Mouse (Mus musculus): Measurements from ENCODE around the gene Olfr215. TPM values are rescaled to one million over a fixed set of nuclear protein-coding genes. Genes with fewer than 3 reads are reported as not detected.
A peak's percentile ranks its signal among the peaks of the same experiment; 100 is the strongest.
"Not testable (repeated sequence)": the region's sequence is repeated elsewhere in the genome, so short reads cannot be mapped to it uniquely, and the experiment has no call there.

The Olfr215 gene
- polyA plus RNA-seq, 1 experiment from 2014 or later: not detected

DNA sequence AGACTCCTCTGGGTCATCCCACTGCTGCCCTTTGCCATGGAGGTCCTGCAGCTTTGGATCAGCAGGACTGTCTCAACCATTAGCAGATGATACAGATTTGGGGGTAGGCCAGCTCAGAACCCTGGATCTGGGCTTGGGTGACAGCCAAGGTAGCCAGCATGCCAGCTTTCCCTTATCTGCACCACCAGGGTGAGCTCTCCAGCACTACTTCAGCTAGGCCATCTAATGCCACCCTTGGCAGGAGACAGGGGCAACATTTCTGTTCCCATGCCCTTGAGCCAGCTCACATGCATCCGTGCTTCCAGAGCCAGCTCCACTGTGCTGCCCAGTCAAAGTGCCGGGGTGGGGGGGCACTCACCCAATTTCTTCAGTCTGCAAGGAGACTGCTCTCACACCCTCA is 31.7 kb upstream of the Olfr215 start:
- Histone ChIP-seq H3K27ac (ENCODE audit: low read depth, low read length) (no peak overlapping the region), H3K4me2 (no peak overlapping the region), H3K27me3 (replicated peaks; ENCODE audit: control insufficient read depth, insufficient read depth, low read length) (no peaks in the 10 kb centered on the region), H3K36me3 (ENCODE audit: control insufficient read depth, insufficient read depth, low read length) (no peaks in the 10 kb centered on the region), H3K9me3 (ENCODE audit: control insufficient read depth, low read length) (no peaks in the 10 kb centered on the region), H3K9ac (ENCODE audit: low read depth, low read length) (no peak overlapping the region), H3K4me1 (replicated peaks; ENCODE audit: control insufficient read depth, insufficient read depth, low read length) (no peaks in the 10 kb centered on the region), H3K4me3 (ENCODE audit: low read depth, low read length) (no peak overlapping the region)
- ATAC-seq (replicated peaks; ENCODE audit: low FRiP score) (no peak), DNase-seq (ENCODE audit: low spot score) (no peak)
- WGBS: 70% methylated on average over 2 of the region's 2 CpGs

DNA sequence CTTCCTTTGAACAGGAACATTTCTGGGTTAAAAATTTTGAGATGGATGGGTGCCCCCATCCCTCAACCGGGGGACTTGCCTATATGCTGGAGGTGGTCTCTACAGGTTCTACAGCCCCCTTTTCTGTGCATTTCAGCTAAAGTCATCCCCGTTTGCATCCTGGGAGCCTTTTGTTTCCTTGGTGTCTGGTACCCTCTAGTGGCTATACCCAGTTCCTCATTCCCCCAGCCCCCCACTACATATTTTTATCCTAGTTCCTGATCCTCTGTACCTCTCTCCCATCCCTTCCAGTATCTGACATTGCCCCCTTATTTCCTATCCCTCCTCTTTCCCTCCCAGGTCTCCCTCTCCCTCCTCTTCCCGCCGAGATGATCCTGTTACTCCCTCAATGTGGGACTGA is 23.2 kb upstream of the Olfr215 start:
- 43% methylated on average over 4 of the region's 4 CpGs for WGBS
- Histone ChIP-seq H3K9ac (ENCODE audit: low read depth, low read length) (no peak overlapping the region), H3K4me2 (no peak overlapping the region), H3K4me1 (replicated peaks; ENCODE audit: control insufficient read depth, insufficient read depth, low read length) (no peaks in the 10 kb centered on the region), H3K27ac (ENCODE audit: low read depth, low read length) (no peak overlapping the region), H3K9me3 (ENCODE audit: control insufficient read depth, low read length) (no peaks in the 10 kb centered on the region), H3K4me3 (ENCODE audit: low read depth, low read length) (no peak overlapping the region), H3K36me3 (ENCODE audit: control insufficient read depth, insufficient read depth, low read length) (no peaks in the 10 kb centered on the region), H3K27me3 (replicated peaks; ENCODE audit: control insufficient read depth, insufficient read depth, low read length) (no peaks in the 10 kb centered on the region)
- DNase-seq (ENCODE audit: low spot score) (no peak), ATAC-seq (replicated peaks; ENCODE audit: low FRiP score) (no peak)

DNA sequence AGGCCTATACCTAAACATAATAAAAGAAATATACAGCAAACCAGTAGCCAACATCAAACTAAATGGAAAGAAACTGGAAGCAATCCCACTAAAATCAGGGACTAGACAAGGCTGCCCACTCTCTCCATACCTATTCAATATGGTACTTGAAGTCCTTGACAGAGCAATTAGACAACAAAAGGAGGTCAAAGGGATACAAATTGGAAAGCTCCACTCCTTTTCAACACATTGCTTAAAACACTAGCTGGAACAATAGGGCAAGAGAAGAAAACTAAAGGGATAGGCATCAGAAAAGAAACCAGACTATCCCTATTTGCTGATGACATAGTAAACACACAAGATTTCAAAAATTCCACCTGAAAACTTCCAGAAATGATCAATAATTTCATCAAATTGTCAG is 17.0 kb upstream of the Olfr215 start:
- not testable (repeated sequence) for DNase-seq (ENCODE audit: low spot score); H3K27ac ChIP-seq (ENCODE audit: low read depth, low read length); ATAC-seq (replicated peaks; ENCODE audit: low FRiP score); H3K36me3 ChIP-seq (ENCODE audit: control insufficient read depth, insufficient read depth, low read length); H3K4me2 ChIP-seq; H3K4me1 ChIP-seq (replicated peaks; ENCODE audit: control insufficient read depth, insufficient read depth, low read length); H3K27me3 ChIP-seq (replicated peaks; ENCODE audit: control insufficient read depth, insufficient read depth, low read length); H3K4me3 ChIP-seq (ENCODE audit: low read depth, low read length); H3K9ac ChIP-seq (ENCODE audit: low read depth, low read length); H3K9me3 ChIP-seq (ENCODE audit: control insufficient read depth, low read length)

DNA sequence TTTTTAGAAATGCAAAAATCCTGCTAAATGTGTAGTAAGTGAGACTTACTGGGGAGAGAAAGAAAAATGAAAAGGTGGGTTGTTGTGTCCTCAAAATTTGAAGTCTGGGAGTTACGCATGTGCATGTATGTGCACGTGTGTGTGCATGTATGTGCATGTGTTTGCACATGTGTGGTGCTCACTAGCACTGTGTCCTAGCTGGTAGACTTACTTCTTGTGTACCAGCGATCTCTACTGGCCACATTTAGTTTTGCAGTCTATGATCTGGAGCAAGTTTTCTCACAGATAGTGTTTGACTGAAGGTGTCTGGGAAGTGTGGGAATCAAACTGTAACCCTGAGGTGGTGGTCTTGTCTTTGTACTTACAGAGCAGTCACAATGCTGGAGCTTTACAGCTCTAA is 14.2 kb downstream of the Olfr215 start:
- WGBS: 17% methylated on average over 3 of the region's 3 CpGs
- H3K4me2 ChIP-seq: no peak overlapping the region
- H3K4me1 ChIP-seq (replicated peaks; ENCODE audit: control insufficient read depth, insufficient read depth, low read length): no peaks in the 10 kb centered on the region
- H3K27ac ChIP-seq (ENCODE audit: low read depth, low read length): no peak overlapping the region
- no peak overlapping the region for H3K4me3 ChIP-seq (ENCODE audit: low read depth, low read length)
- DNase-seq (ENCODE audit: low spot score) (no peak), ATAC-seq (replicated peaks; ENCODE audit: low FRiP score) (peak; percentile 57; the same call in 1 of the 2 replicates)
- no peaks in the 10 kb centered on the region for H3K36me3 ChIP-seq (ENCODE audit: control insufficient read depth, insufficient read depth, low read length)
- H3K27me3 ChIP-seq (replicated peaks; ENCODE audit: control insufficient read depth, insufficient read depth, low read length): no peaks in the 10 kb centered on the region
- no peak overlapping the region for H3K9ac ChIP-seq (ENCODE audit: low read depth, low read length)
- no peaks in the 10 kb centered on the region for H3K9me3 ChIP-seq (ENCODE audit: control insufficient read depth, low read length)

DNA sequence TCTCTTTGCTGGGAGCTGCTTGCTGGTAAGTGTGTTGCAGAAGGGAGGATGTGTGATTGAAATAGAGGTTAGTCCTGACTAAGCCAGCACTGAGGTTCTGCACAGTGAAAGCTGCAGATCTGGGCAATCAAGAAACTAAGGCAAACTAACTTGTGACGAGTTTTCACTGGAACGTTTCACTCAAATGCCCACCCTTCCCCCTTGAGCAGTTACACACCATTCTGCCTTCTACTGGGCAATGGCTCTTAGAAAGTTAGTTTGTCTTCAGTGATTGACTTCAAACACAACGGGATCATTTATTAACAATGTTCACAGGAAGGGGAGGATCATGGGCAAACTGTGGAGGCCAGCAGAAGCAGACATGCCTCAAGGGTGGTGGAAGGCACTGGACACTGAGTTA is 29.0 kb downstream of the Olfr215 start:
- no peaks in the 10 kb centered on the region for H3K4me1 ChIP-seq (replicated peaks; ENCODE audit: control insufficient read depth, insufficient read depth, low read length)
- ATAC-seq (replicated peaks; ENCODE audit: low FRiP score): no peak
- H3K36me3 ChIP-seq (ENCODE audit: control insufficient read depth, insufficient read depth, low read length): no peaks in the 10 kb centered on the region
- H3K4me2 ChIP-seq: no peak overlapping the region
- no peaks in the 10 kb centered on the region for H3K27me3 ChIP-seq (replicated peaks; ENCODE audit: control insufficient read depth, insufficient read depth, low read length)
- DNase-seq (ENCODE audit: low spot score): no peak
- no peaks in the 10 kb centered on the region for H3K9me3 ChIP-seq (ENCODE audit: control insufficient read depth, low read length)
- no peak overlapping the region for H3K27ac ChIP-seq (ENCODE audit: low read depth, low read length)
- no peak overlapping the region for H3K9ac ChIP-seq (ENCODE audit: low read depth, low read length)
- WGBS: 66% methylated on average over 3 of the region's 3 CpGs
- no peak overlapping the region for H3K4me3 ChIP-seq (ENCODE audit: low read depth, low read length)

DNA sequence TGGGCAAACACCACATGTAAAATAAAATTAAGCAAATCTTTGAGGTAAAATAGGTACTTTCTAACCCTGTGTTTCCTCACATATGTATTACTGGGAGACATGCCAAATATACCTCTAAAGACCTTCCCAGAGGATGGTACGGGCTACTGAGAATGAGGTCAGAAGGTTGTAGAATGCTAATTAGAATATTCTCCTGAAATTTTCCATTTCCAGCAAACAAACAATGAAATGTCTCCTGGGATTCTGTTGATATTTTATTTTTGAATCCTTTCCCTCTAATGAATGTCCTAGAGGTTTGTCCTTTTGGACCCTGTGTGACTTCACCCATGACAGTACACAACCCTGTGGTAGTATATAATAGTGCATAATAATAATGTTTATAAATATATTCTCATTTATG is 30.1 kb downstream of the Olfr215 start, which contains the start of gene Olfr214:
Gene Olfr214 (plus strand): TSS at position 301 of the 400 bp plus-strand sequence.
- DNase-seq (ENCODE audit: low spot score): no peak
- no peaks in the 10 kb centered on the region for H3K27me3 ChIP-seq (replicated peaks; ENCODE audit: control insufficient read depth, insufficient read depth, low read length)
- ATAC-seq (replicated peaks; ENCODE audit: low FRiP score): no peak
- no peak within 1 kb of the TSS for H3K4me2 ChIP-seq
- no peaks in the 10 kb centered on the region for H3K4me1 ChIP-seq (replicated peaks; ENCODE audit: control insufficient read depth, insufficient read depth, low read length)
- 84% methylated on average over 1 of the region's 1 CpGs for WGBS
- no peak within 1 kb of the TSS for H3K4me3 ChIP-seq (ENCODE audit: low read depth, low read length)
- no peaks in the 10 kb centered on the region for H3K9me3 ChIP-seq (ENCODE audit: control insufficient read depth, low read length)
- H3K27ac ChIP-seq (ENCODE audit: low read depth, low read length): no peak within 1 kb of the TSS
- no peaks in the 10 kb centered on the region for H3K36me3 ChIP-seq (ENCODE audit: control insufficient read depth, insufficient read depth, low read length)
- H3K9ac ChIP-seq (ENCODE audit: low read depth, low read length): no peak within 1 kb of the TSS

DNA sequence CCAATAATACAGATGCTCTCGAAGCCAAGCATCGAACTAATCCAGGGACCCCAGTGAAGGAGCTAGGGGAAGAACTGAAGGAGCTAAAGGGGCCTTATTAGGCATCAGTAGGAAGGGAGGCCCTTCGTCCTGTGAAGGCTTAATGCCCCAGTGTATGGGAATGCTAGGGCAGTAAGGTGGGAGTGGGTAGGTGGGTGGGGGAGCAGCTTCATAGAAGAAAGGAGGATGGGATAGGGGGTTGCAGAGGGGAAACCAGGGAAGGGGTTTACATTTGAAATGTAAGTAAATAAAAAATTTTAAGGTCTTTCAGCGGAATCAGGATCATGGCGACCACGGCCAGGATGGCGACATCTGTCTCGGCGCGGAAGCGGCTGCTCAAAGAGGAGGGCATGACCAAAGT is 33.2 kb downstream of the Olfr215 start, which contains the start of gene Gm5580:
Gene Gm5580 (plus strand): TSS at position 301 of the 400 bp plus-strand sequence.
- H3K9me3 ChIP-seq (ENCODE audit: control insufficient read depth, low read length); H3K36me3 ChIP-seq (ENCODE audit: control insufficient read depth, insufficient read depth, low read length); H3K4me2 ChIP-seq; H3K4me3 ChIP-seq (ENCODE audit: low read depth, low read length); H3K9ac ChIP-seq (ENCODE audit: low read depth, low read length); ATAC-seq (replicated peaks; ENCODE audit: low FRiP score); H3K27me3 ChIP-seq (replicated peaks; ENCODE audit: control insufficient read depth, insufficient read depth, low read length); H3K27ac ChIP-seq (ENCODE audit: low read depth, low read length); H3K4me1 ChIP-seq (replicated peaks; ENCODE audit: control insufficient read depth, insufficient read depth, low read length); DNase-seq (ENCODE audit: low spot score): not testable (repeated sequence)
- WGBS: 87% methylated on average over 11 of the region's 11 CpGs

DNA sequence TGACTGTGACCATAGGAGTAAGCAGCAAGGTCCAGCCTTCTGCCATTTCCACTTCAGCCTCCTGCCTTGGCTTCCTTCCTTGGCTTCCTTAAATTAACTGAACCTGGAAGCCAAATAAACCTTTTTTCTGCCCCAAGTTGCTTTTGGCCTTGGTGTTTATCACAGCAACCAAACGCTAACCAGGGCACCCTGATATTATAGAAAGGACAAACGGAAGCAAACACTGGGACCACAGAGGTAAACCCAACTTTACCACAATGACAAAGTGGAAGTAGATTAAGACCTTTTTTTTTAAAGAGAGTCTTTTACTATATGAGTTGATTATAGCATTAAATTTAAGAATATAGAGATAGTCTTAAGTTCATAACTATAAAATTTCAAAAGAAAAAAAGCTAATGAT is 41.5 kb downstream of the Olfr215 start:
- ATAC-seq (replicated peaks; ENCODE audit: low FRiP score): no peak
- no peaks in the 10 kb centered on the region for H3K36me3 ChIP-seq (ENCODE audit: control insufficient read depth, insufficient read depth, low read length)
- no peaks in the 10 kb centered on the region for H3K9me3 ChIP-seq (ENCODE audit: control insufficient read depth, low read length)
- WGBS: 59% methylated on average over 2 of the region's 2 CpGs
- H3K27me3 ChIP-seq (replicated peaks; ENCODE audit: control insufficient read depth, insufficient read depth, low read length): no peaks in the 10 kb centered on the region
- H3K4me3 ChIP-seq (ENCODE audit: low read depth, low read length): no peak overlapping the region
- DNase-seq (ENCODE audit: low spot score): no peak
- H3K9ac ChIP-seq (ENCODE audit: low read depth, low read length): no peak overlapping the region
- no peak overlapping the region for H3K27ac ChIP-seq (ENCODE audit: low read depth, low read length)
- H3K4me2 ChIP-seq: no peak overlapping the region
- H3K4me1 ChIP-seq (replicated peaks; ENCODE audit: control insufficient read depth, insufficient read depth, low read length): no peaks in the 10 kb centered on the region

DNA sequence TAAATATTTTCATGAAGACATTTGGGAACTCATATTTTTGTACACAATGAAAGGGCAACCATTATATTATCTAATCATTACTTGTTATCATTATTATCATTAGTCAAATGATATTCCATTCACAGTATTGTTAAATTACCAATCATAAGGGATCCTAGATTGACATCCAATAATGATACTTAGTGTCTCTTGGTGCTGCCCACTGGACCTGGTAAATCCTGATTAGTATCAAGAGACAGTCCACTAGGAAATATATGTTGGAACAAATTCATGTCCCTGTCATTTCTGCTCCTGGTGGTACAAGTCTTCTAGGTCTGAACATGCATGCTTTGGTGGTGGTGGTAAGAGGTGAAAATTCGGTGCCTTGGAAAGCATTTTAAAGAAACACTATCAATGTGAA is 45.8 kb downstream of the Olfr215 start, which contains the start of gene Olfr213:
Gene Olfr213 (plus strand): TSS at position 301 of the 400 bp plus-strand sequence.
- Histone ChIP-seq H3K36me3 (ENCODE audit: control insufficient read depth, insufficient read depth, low read length) (no peaks in the 10 kb centered on the region), H3K27ac (ENCODE audit: low read depth, low read length) (no peak within 1 kb of the TSS), H3K9ac (ENCODE audit: low read depth, low read length) (no peak within 1 kb of the TSS), H3K27me3 (replicated peaks; ENCODE audit: control insufficient read depth, insufficient read depth, low read length) (no peaks in the 10 kb centered on the region), H3K4me1 (replicated peaks; ENCODE audit: control insufficient read depth, insufficient read depth, low read length) (no peaks in the 10 kb centered on the region), H3K4me2 (no peak within 1 kb of the TSS), H3K4me3 (ENCODE audit: low read depth, low read length) (no peak within 1 kb of the TSS), H3K9me3 (ENCODE audit: control insufficient read depth, low read length) (no peaks in the 10 kb centered on the region)
- DNase-seq (ENCODE audit: low spot score) (no peak), ATAC-seq (replicated peaks; ENCODE audit: low FRiP score) (no peak)
- 67% methylated on average over 1 of the region's 1 CpGs for WGBS

Measured in liver, embryonic 11.5 days (tissue).